Mouse (Mus musculus): ENCODE measurements at regions not wholly inside any gene's neighbourhood (a gene's known extent, or its start where the extent isn't known, plus 50 kb on each side); places are given as distances from the start of the nearest gene placed in this dataset.

DNA sequence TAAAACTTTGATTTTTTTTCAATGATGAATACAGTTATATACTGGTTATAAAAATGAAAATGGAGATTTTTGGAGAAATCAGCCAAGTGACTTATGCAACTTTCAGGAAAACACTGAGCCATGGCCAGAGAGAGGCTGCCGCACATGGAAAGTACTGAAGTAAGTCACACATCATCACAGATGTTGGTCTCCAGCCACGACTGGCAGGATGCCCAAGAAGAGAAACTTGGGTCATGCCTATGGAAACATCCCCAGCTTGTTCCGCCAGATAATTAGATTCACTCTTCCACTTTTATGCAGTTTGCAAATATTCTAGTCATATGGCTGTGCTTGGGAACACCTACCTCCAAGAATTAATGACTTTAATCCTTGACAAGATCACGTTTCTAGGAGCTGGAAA is 544.8 kb upstream of the Id4 start:
- no peak for TF ChIP-seq POLR2A (IDR thresholded peaks at IDR 0.05; ENCODE audit: borderline replicate concordance, insufficient read depth, low read length)
- no peak for TF ChIP-seq CTCF (IDR thresholded peaks at IDR 0.05; ENCODE audit: borderline replicate concordance, insufficient read depth, low read depth, low read length)
